Mouse (Mus musculus): Measurements from ENCODE around the gene Plekha5. TPM values are rescaled to one million over a fixed set of nuclear protein-coding genes. Genes with fewer than 3 reads are reported as not detected.
A peak's percentile ranks its signal among the peaks of the same experiment; 100 is the strongest.

The Plekha5 gene
- polyA plus RNA-seq, 1 experiment, result 19.0 TPM

DNA sequence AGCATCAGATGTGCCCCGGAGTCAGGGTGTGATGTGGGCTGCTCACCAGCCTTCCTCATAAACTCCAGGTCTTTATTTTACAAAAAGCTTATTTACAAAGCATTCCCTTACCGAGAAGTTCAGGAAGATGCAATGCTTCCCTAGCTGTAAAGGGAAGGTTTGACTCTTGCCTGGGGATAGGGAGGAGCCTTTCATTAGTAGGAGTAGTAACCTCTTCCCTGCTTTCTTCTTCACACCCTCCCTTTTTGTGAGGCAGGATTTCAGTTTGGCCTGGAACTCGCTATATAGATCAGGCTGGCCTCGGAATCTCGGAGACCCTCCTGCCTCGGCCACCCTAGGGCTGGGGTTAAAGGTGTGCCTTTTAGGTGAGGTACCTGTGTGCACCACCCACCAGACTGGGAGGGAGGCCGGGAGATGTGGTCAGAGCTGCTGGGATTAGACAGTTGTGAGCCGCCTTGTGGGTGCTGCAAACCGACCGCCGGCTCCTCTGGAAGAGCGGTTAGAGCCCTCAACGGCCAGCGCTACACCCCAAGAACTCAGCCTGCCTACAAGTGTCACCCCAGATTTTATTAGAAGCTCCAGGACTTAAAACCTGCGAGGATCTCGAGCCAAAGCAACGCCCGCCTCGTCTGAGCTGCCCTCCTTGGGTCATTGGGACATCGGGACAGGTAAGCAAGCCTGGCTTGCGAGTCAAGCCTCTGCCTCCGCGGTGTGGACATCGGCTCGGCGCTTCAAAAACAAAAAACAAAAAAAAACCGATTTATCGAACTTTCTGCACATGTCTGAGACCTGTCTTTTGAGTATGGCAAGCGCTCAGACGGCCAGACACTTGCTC is 198.8 kb downstream of the Plekha5 start, which contains the start of gene Aebp2:
Aebp2 (plus strand) TSS at position 273 of the 835 bp plus-strand sequence.
- H3K27me3 ChIP-seq (ENCODE audit: control insufficient read depth, insufficient read depth, low read length), result no peaks in the 10 kb centered on the region
- H3K36me3 ChIP-seq (ENCODE audit: control insufficient read depth, insufficient read depth, low read length), result no peaks in the 10 kb centered on the region
- H3K27ac ChIP-seq (ENCODE audit: insufficient read depth, low read depth, low read length), result peak within 1 kb of the TSS; percentile 82
- WGBS, result 47% methylated on average over 30 of the region's 30 CpGs
- TF ChIP-seq CTCF (IDR thresholded peaks at IDR 0.05; ENCODE audit: extremely low read depth, insufficient read length, insufficient replicate concordance, low read depth, low read length), result no peak
- TF ChIP-seq POLR2A (IDR thresholded peaks at IDR 0.05; ENCODE audit: low read depth, low read length), result no peak
- H3K4me3 ChIP-seq (ENCODE audit: low read depth, low read length), result peak within 1 kb of the TSS; percentile 90
- peaks cover 5% of the 10 kb centered on the region; the same call in 1 of the 2 replicates for H3K4me1 ChIP-seq (ENCODE audit: control insufficient read depth, insufficient read depth, insufficient read length, low read length)

DNA sequence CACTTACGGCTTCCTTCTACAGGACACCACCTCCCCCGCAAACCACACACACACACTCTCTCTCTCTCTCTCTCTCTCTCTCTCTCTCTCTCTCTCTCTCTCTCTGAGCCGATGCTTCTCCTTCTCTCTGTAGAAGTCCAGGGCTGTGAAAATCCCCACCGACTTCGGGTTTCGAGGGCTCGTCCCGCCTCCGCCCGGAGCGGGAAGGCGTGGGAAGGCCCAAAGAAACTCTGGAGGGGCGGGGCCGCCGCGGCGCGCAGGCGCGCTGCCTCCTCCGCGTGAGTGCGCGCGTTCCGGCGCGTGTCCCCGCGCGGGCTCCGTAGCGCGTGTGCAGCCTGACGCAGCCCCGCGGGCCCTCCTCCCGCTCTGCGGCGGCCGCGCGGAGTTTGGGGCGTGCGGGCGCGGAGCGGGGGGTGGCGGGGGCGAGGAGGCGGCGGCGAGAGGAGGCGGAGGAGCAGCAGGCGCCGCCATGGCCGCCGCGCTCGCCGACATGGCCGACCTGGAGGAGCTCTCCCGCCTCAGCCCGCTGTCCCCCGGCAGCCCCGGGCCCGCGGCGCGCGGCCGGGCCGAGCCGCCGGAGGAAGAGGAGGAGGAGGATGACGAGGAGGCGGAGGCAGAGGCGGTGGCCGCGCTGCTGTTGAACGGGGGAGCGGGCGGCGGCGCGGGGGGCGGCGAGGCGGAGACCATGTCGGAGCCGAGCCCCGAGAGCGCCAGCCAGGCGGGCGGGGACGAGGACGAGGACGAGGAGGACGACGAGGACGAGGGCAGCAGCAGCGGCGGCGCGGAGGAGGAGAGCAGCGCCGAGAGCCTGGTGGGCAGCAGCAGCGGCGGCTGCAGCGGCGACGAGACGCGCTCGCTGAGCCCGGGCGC is 199.6 kb downstream of the Plekha5 start:
- H3K36me3 ChIP-seq (ENCODE audit: control insufficient read depth, insufficient read depth, low read length), result no peaks in the 10 kb centered on the region
- H3K4me1 ChIP-seq (ENCODE audit: control insufficient read depth, insufficient read depth, insufficient read length, low read length), result peaks cover 9% of the 10 kb centered on the region; the same call in 1 of the 2 replicates
- TF ChIP-seq POLR2A (IDR thresholded peaks at IDR 0.05; ENCODE audit: low read depth, low read length), result peak; percentile 28; the same call in 1 of the 2 replicates
- TF ChIP-seq CTCF (IDR thresholded peaks at IDR 0.05; ENCODE audit: extremely low read depth, insufficient read length, insufficient replicate concordance, low read depth, low read length), result no peak
- peak overlapping the region; percentile 90 for H3K4me3 ChIP-seq (ENCODE audit: low read depth, low read length)
- WGBS, result under 1% methylated on average over 99 of the region's 117 CpGs
- H3K27me3 ChIP-seq (ENCODE audit: control insufficient read depth, insufficient read depth, low read length), result no peaks in the 10 kb centered on the region
- peak overlapping the region; percentile 82 for H3K27ac ChIP-seq (ENCODE audit: insufficient read depth, low read depth, low read length)

DNA sequence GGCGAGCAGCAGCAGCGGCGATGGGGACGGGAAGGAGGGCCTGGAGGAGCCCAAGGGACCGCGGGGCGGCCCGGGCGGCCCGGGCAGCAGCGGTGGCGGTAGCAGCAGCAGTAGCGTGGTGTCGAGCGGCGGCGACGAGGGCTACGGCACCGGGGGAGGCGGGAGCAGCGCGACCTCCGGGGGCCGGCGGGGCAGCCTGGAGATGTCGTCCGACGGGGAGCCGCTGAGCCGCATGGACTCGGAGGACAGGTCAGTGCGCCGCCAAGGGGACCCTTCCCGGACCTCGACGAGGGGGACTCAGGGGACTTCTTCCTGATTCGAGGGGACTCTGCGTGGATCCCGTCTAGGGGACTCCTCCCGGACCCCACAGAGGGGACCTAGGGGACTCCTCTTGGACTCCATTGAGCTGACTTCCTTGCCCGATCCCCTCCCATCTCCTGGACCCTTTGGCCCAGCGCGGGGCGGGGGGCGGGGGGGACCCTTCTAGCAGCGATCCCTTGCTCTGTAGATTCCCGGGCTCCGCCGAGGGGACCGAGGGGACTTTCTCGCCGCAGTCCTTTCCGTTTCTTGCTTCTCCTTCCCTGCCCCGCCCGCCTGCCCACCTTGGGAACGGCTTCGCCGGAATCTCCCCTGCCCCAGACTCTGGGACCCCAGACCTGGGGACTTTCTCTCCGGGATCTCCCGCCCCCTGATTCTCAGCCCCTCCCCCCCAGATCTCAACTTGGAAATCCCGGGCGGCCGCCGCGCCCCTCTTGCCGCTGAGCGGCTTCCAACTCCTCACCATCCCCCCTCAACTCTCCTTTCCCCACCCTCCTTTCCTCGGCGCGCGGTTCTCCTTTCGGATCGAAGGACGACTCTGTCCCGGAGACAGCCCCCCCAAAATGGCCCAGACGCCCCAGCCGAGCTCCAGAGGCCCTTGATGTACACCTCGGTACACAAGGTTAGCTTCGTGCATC is 200.5 kb downstream of the Plekha5 start:
- H3K36me3 ChIP-seq (ENCODE audit: control insufficient read depth, insufficient read depth, low read length), result no peaks in the 10 kb centered on the region
- 1% methylated on average over 76 of the region's 80 CpGs for WGBS
- peak overlapping the region; percentile 82 for H3K27ac ChIP-seq (ENCODE audit: insufficient read depth, low read depth, low read length)
- H3K4me3 ChIP-seq (ENCODE audit: low read depth, low read length), result peak overlapping the region; percentile 90
- H3K4me1 ChIP-seq (ENCODE audit: control insufficient read depth, insufficient read depth, insufficient read length, low read length), result peaks cover 9% of the 10 kb centered on the region; the same call in 1 of the 2 replicates
- H3K27me3 ChIP-seq (ENCODE audit: control insufficient read depth, insufficient read depth, low read length), result no peaks in the 10 kb centered on the region
- TF ChIP-seq POLR2A (IDR thresholded peaks at IDR 0.05; ENCODE audit: low read depth, low read length) (no peak), CTCF (IDR thresholded peaks at IDR 0.05; ENCODE audit: extremely low read depth, insufficient read length, insufficient replicate concordance, low read depth, low read length) (no peak)

DNA sequence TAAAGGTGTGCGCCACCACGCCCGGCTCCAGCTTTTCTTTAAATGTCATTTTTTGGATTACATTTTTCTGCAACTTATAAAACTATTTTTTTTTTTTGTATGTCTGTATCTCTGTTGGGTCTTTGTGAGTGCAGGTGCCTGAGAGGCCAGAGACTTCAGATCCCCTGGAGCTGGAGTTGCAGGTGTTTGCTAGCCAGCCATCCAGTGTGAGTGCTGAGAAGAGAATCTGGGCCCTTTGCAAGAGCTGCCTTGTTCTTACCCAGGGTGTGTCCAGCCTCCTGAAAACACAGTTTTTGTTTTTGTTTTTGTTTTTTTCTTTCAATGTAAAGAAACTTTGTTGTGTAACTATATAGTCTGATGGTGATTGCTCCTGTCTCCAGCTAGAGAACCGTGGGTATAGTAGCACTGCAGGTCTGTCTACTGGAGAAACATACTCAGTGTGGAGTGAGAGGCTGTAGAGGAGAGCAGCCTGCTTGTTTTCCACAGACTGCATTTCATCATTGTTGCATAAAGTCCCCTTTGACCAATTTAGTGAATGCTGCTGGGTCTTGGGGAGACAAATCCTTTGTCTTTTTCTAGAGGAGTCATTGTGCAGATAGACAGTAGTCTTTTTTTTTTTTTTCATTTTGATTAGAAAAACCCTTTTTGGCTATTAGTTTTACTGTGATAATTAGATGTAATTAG is 205.5 kb downstream of the Plekha5 start:
- WGBS, result 86% methylated on average over 4 of the region's 4 CpGs
- peaks cover 3% of the 10 kb centered on the region for H3K36me3 ChIP-seq (ENCODE audit: control insufficient read depth, insufficient read depth, low read length)
- H3K4me1 ChIP-seq (ENCODE audit: control insufficient read depth, insufficient read depth, insufficient read length, low read length), result peaks cover 7% of the 10 kb centered on the region; the same call in 1 of the 2 replicates
- H3K4me3 ChIP-seq (ENCODE audit: low read depth, low read length), result no peak overlapping the region
- H3K27me3 ChIP-seq (ENCODE audit: control insufficient read depth, insufficient read depth, low read length), result no peaks in the 10 kb centered on the region
- no peak overlapping the region for H3K27ac ChIP-seq (ENCODE audit: insufficient read depth, low read depth, low read length)
- TF ChIP-seq CTCF (IDR thresholded peaks at IDR 0.05; ENCODE audit: extremely low read depth, insufficient read length, insufficient replicate concordance, low read depth, low read length) (no peak), POLR2A (IDR thresholded peaks at IDR 0.05; ENCODE audit: low read depth, low read length) (no peak)

DNA sequence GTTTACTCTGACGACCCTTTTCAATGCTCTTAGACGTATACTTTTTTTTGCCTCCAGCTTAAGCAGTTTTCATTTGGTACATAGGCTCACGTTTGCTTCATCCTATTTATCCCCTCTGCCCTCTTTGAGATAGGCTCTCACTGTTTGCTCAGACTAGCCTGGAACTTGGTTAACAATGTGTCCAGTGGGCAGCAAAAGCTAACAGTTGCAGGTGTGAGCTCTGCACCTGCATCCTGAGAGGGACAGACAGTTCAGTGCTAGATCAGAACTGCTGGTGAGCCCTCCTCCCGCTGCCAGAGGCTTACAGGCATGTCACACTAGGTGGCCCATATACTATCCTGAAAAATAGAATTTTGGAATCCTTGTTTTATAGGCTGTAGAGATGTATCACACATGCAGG is 206.5 kb downstream of the Plekha5 start:
- 60% methylated on average over 4 of the region's 4 CpGs for WGBS
- no peak overlapping the region for H3K27ac ChIP-seq (ENCODE audit: insufficient read depth, low read depth, low read length)
- peaks cover 7% of the 10 kb centered on the region; the same call in 1 of the 2 replicates for H3K4me1 ChIP-seq (ENCODE audit: control insufficient read depth, insufficient read depth, insufficient read length, low read length)
- H3K27me3 ChIP-seq (ENCODE audit: control insufficient read depth, insufficient read depth, low read length), result no peaks in the 10 kb centered on the region
- peaks cover 7% of the 10 kb centered on the region for H3K36me3 ChIP-seq (ENCODE audit: control insufficient read depth, insufficient read depth, low read length)
- TF ChIP-seq POLR2A (IDR thresholded peaks at IDR 0.05; ENCODE audit: low read depth, low read length) (no peak), CTCF (IDR thresholded peaks at IDR 0.05; ENCODE audit: extremely low read depth, insufficient read length, insufficient replicate concordance, low read depth, low read length) (no peak)
- H3K4me3 ChIP-seq (ENCODE audit: low read depth, low read length), result no peak overlapping the region

DNA sequence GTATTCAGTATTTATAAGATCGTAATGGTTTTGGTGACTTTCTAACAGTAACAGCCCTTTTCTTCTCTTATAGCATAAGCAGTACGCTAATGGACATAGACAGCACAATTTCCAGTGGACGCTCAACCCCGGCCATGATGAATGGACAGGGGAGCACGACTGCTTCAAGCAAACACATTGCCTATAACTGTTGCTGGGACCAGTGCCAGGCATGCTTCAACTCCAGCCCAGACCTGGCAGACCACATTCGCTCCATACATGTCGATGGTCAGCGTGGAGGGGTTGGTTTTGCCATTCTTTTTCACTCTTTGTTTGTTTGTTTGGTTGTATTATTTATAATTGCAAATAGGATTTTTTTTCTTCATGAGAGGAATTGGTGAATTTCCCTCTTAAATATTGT is 209.8 kb downstream of the Plekha5 start:
- Histone ChIP-seq H3K36me3 (ENCODE audit: control insufficient read depth, insufficient read depth, low read length) (peaks cover 18% of the 10 kb centered on the region), H3K27ac (ENCODE audit: insufficient read depth, low read depth, low read length) (no peak overlapping the region), H3K4me1 (ENCODE audit: control insufficient read depth, insufficient read depth, insufficient read length, low read length) (peaks cover 2% of the 10 kb centered on the region; the same call in 1 of the 2 replicates), H3K4me3 (ENCODE audit: low read depth, low read length) (no peak overlapping the region), H3K27me3 (ENCODE audit: control insufficient read depth, insufficient read depth, low read length) (no peaks in the 10 kb centered on the region)
- TF ChIP-seq POLR2A (IDR thresholded peaks at IDR 0.05; ENCODE audit: low read depth, low read length), result no peak
- no peak for TF ChIP-seq CTCF (IDR thresholded peaks at IDR 0.05; ENCODE audit: extremely low read depth, insufficient read length, insufficient replicate concordance, low read depth, low read length)
- 81% methylated on average over 8 of the region's 8 CpGs for WGBS
